Mouse (Mus musculus) thymus, postnatal 10 days (tissue): ENCODE measurements at regions not wholly inside any gene's neighbourhood (a gene's known extent, or its start where the extent isn't known, plus 50 kb on each side); places are given as distances from the start of the nearest gene placed in this dataset.
"Not testable (repeated sequence)": the region's sequence is repeated elsewhere in the genome, so short reads cannot be mapped to it uniquely, and the experiment has no call there.

ENCODE experiments used
- DNase-seq, 2 experiments: peaks; one replicate each; pipeline ENCODE4 v3.0.0; 2021; ENCODE audit warnings: low spot score in 2 of 2

- DNase-seq, result no peak
Observed at GRCm38 (mm10) chr17:6853641-6854040, 71.1 kb upstream of the Ezr start.

GRCm38 (mm10) chr17:6852177-6852947 is 69.8 kb upstream of the Ezr start:
- peak; percentile 19 to 39 for DNase-seq

- no peak for DNase-seq
Observed at GRCm38 (mm10) chr17:6850513-6850912, 67.9 kb upstream of the Ezr start.

GRCm38 (mm10) chr17:6841781-6842465 is 59.3 kb upstream of the Ezr start:
- not testable (repeated sequence) for DNase-seq

- no peak for DNase-seq
Observed at GRCm38 (mm10) chr17:6835333-6835916, 52.8 kb upstream of the Ezr start.
